8 mouse cellular contexts compared by ENCODE assay signal in genomic region chr9:106476924-106477484, GRCm38 (mm10). TPM values are rescaled to one million over a fixed set of nuclear protein-coding genes. Genes with fewer than 3 reads are reported as not detected.
DNase-seq lines count a peak whose midpoint lies in the region; ATAC-seq and TF ChIP-seq lines count a peak whose summit lies in the region.

Gene Parp3 (minus strand): TSS chr9:106476949.

- TF ChIP-seq CTCF in liver, embryonic 14.5 days (IDR thresholded peaks at IDR 0.05; ENCODE audit: low read depth) = peak; percentile 98
- peak; percentile 98 for TF ChIP-seq CTCF in stomach, postnatal 0 days (IDR thresholded peaks at IDR 0.05; ENCODE audit: low read depth)

- peak; percentile 97 to 99 for DNase-seq in CD8-positive naive resting alpha-beta T cell, adult 2 months (ENCODE audit: low read depth in 2 of 2, low spot score in 2 of 2)
- peak; percentile 100 for DNase-seq in c-Kit-positive CD71-negative TER-119-negative erythroid progenitor cells, embryonic 14.5 days (ENCODE audit: low read depth)
- DNase-seq in forebrain, embryonic 10.5 days (ENCODE audit: extremely low spot score, low spot score) = peak; percentile 100
- peak; percentile 100 for DNase-seq in kidney, postnatal 25 days
- peak; percentile 99 to 100 (median 100) for DNase-seq in liver, embryonic 14.5 days (ENCODE audit: low read depth in 3 of 3, low spot score in 3 of 3)
- peak; percentile 99 for DNase-seq in neural tube, embryonic 11.5 days (ENCODE audit: low spot score)
- DNase-seq in stomach, postnatal 0 days (ENCODE audit: low spot score) = peak; percentile 98

- under 1% methylated on average over 41 of the region's 41 CpGs for WGBS in forebrain, embryonic 10.5 days
- under 1% methylated on average over 41 of the region's 41 CpGs for WGBS in heart, embryonic 15.5 days
- under 1% methylated on average over 41 of the region's 41 CpGs for WGBS in liver, embryonic 14.5 days (ENCODE audit: insufficient replicate concordance)
- under 1% methylated on average over 41 of the region's 41 CpGs for WGBS in neural tube, embryonic 11.5 days
- 0% methylated on average over 41 of the region's 41 CpGs for WGBS in stomach, postnatal 0 days

- peak; percentile 96 for ATAC-seq in heart, embryonic 15.5 days (replicated peaks; ENCODE audit: insufficient number of reproducible peaks, insufficient read depth, low FRiP score, low read depth)
- peak; percentile 99 for ATAC-seq in liver, embryonic 14.5 days (ENCODE audit: insufficient read depth)
- ATAC-seq in neural tube, embryonic 11.5 days (ENCODE audit: insufficient read depth, low FRiP score, low TSS enrichment) = peak; percentile 96
- ATAC-seq in stomach, postnatal 0 days (ENCODE audit: low FRiP score, low TSS enrichment) = peak; percentile 98

- peak within 1 kb of the TSS; percentile 88 for H3K4me2 ChIP-seq in heart, embryonic 15.5 days
- H3K4me2 ChIP-seq in liver, embryonic 14.5 days (ENCODE audit: low read depth) = peak within 1 kb of the TSS; percentile 92
- H3K4me2 ChIP-seq in neural tube, embryonic 11.5 days (ENCODE audit: low read depth) = peak within 1 kb of the TSS; percentile 92
- peak within 1 kb of the TSS; percentile 90 for H3K4me2 ChIP-seq in stomach, postnatal 0 days (replicated peaks; ENCODE audit: low read depth)

- peak within 1 kb of the TSS; percentile 83 for H3K27ac ChIP-seq in forebrain, embryonic 10.5 days
- peak within 1 kb of the TSS; percentile 77 for H3K27ac ChIP-seq in heart, embryonic 15.5 days
- H3K27ac ChIP-seq in liver, embryonic 14.5 days = no peak within 1 kb of the TSS
- H3K27ac ChIP-seq in neural tube, embryonic 11.5 days (ENCODE audit: low read depth, low read length) = no peak within 1 kb of the TSS
- peak within 1 kb of the TSS; percentile 83 for H3K27ac ChIP-seq in stomach, postnatal 0 days (replicated peaks)

- peak within 1 kb of the TSS; percentile 53 for H3K9ac ChIP-seq in heart, embryonic 15.5 days
- H3K9ac ChIP-seq in liver, embryonic 14.5 days (replicated peaks) = peak within 1 kb of the TSS; percentile 55
- H3K9ac ChIP-seq in neural tube, embryonic 11.5 days (ENCODE audit: low read length) = peak within 1 kb of the TSS; percentile 75
- peak within 1 kb of the TSS; percentile 71 for H3K9ac ChIP-seq in stomach, postnatal 0 days (ENCODE audit: low read length)

- 0 out of 2 replicates have a peak, but pooled peaks cover 9% of the 10 kb centered on the region for H3K27me3 ChIP-seq in forebrain, embryonic 10.5 days (ENCODE audit: poor library complexity, severe bottlenecking)
- H3K27me3 ChIP-seq in heart, embryonic 15.5 days = no peaks in the 10 kb centered on the region
- H3K27me3 ChIP-seq in liver, embryonic 14.5 days (ENCODE audit: control insufficient read depth, insufficient read depth, low read length) = no peaks in the 10 kb centered on the region
- H3K27me3 ChIP-seq in neural tube, embryonic 11.5 days (ENCODE audit: control insufficient read depth, insufficient read depth, low read length) = no peaks in the 10 kb centered on the region
- no peaks in the 10 kb centered on the region for H3K27me3 ChIP-seq in stomach, postnatal 0 days (ENCODE audit: control insufficient read depth, insufficient read depth, low read length)

- H3K4me1 ChIP-seq in forebrain, embryonic 10.5 days = peaks cover 68% of the 10 kb centered on the region
- H3K4me1 ChIP-seq in heart, embryonic 15.5 days (replicated peaks) = peaks cover 47% of the 10 kb centered on the region
- peaks cover 6 to 12% of the 10 kb centered on the region in 2 experiments; a peak in 3 of 4 replicates for H3K4me1 ChIP-seq in liver, embryonic 14.5 days (replicated peaks; ENCODE audit: control insufficient read depth in 2 of 2, insufficient read depth in 2 of 2, low read length in 1 of 2)
- peaks cover 13% of the 10 kb centered on the region for H3K4me1 ChIP-seq in neural tube, embryonic 11.5 days (ENCODE audit: control insufficient read depth, insufficient read depth, low read length)
- H3K4me1 ChIP-seq in stomach, postnatal 0 days (replicated peaks; ENCODE audit: control insufficient read depth, insufficient read depth) = peaks cover 4% of the 10 kb centered on the region; the same call in 1 of the 2 replicates

- TF ChIP-seq EP300 in liver, embryonic 14.5 days (IDR thresholded peaks at IDR 0.05; ENCODE audit: low read depth) = no peak
- no peak for TF ChIP-seq EP300 in stomach, postnatal 0 days (optimal IDR thresholded peaks at IDR 0.05)

- no peaks in the 10 kb centered on the region for H3K9me3 ChIP-seq in forebrain, embryonic 10.5 days
- no peaks in the 10 kb centered on the region for H3K9me3 ChIP-seq in heart, embryonic 15.5 days (replicated peaks)
- H3K9me3 ChIP-seq in liver, embryonic 14.5 days (ENCODE audit: control insufficient read depth, low read length) = no peaks in the 10 kb centered on the region
- no peaks in the 10 kb centered on the region for H3K9me3 ChIP-seq in neural tube, embryonic 11.5 days (ENCODE audit: control insufficient read depth, low read length)
- H3K9me3 ChIP-seq in stomach, postnatal 0 days (ENCODE audit: control insufficient read depth, low read length) = no peaks in the 10 kb centered on the region

- H3K36me3 ChIP-seq in forebrain, embryonic 10.5 days (replicated peaks) = peaks cover 31% of the 10 kb centered on the region
- H3K36me3 ChIP-seq in heart, embryonic 15.5 days = peaks cover 4% of the 10 kb centered on the region; the same call in 1 of the 2 replicates
- no peaks in the 10 kb centered on the region for H3K36me3 ChIP-seq in liver, embryonic 14.5 days (replicated peaks; ENCODE audit: control insufficient read depth, insufficient read depth, low read depth)
- no peaks in the 10 kb centered on the region for H3K36me3 ChIP-seq in neural tube, embryonic 11.5 days (ENCODE audit: control insufficient read depth, insufficient read depth, low read length)
- peaks cover 2% of the 10 kb centered on the region; the same call in 1 of the 2 replicates for H3K36me3 ChIP-seq in stomach, postnatal 0 days (ENCODE audit: control insufficient read depth, insufficient read depth, low read length)

- H3K4me3 ChIP-seq in forebrain, embryonic 10.5 days = peak within 1 kb of the TSS; percentile 87
- H3K4me3 ChIP-seq in heart, embryonic 15.5 days = peak within 1 kb of the TSS; percentile 65
- peak within 1 kb of the TSS; percentile 63 to 75 for H3K4me3 ChIP-seq in liver, embryonic 14.5 days (ENCODE audit: insufficient read depth in 1 of 2, low read depth in 2 of 2, low read length in 2 of 2)
- H3K4me3 ChIP-seq in neural tube, embryonic 11.5 days (ENCODE audit: low read depth, low read length) = peak within 1 kb of the TSS; percentile 73
- H3K4me3 ChIP-seq in stomach, postnatal 0 days (ENCODE audit: low read depth, low read length) = peak within 1 kb of the TSS; percentile 58

RNA-seq across cellular contexts. Expression of gene Parp3, which starts in this region (rescaled TPM):
- polyA plus RNA-seq in forebrain, embryonic 10.5 days (2016; fragmentation: Nextera tagmentation; extraction: Ambion mirVana) = 2.1 and 2.6 TPM in 2 replicates
- 1.9 and 4.7 TPM in 2 replicates for polyA plus RNA-seq in heart, embryonic 15.5 days (2015; fragmentation: Nextera tagmentation; extraction: Ambion mirVana)
- polyA plus RNA-seq in liver, embryonic 14.5 days (2012; rRNA removed) = 1.3 TPM in 2 replicates
- 0.77 and 0.91 TPM in 2 replicates for polyA plus RNA-seq in liver, embryonic 14.5 days (2014; fragmentation: Nextera tagmentation; extraction: Ambion mirVana)
- polyA plus RNA-seq in neural tube, embryonic 11.5 days (2014; fragmentation: Nextera tagmentation; extraction: Ambion mirVana) = 0.98 and 1.6 TPM in 2 replicates
- 5.8 TPM in 2 replicates for polyA plus RNA-seq in stomach, postnatal 0 days (2015; fragmentation: Nextera tagmentation; extraction: Ambion mirVana)

Comparison
In these comparisons a context has a peak if more than half of its experiments do, and no peak if none do; other contexts are left out.
1. H3K27ac ChIP-seq: peak in forebrain, embryonic 10.5 days (single experiment), heart, embryonic 15.5 days (single experiment) and stomach, postnatal 0 days (single experiment); none in liver, embryonic 14.5 days (single experiment) and neural tube, embryonic 11.5 days (single experiment).
2. Peak in every context shown above with its lines, with median percentiles within 50 percentile points of each other: DNase-seq, H3K4me3 ChIP-seq, ATAC-seq, H3K4me2 ChIP-seq and H3K9ac ChIP-seq.